Mouse (Mus musculus) large intestine, adult 2 months (tissue): ENCODE results near the gene Dusp3. TPM values are rescaled to one million over a fixed set of nuclear protein-coding genes. Genes with fewer than 3 reads are reported as not detected.

ENCODE experiments used
- DNase-seq: peaks from one replicate; pipeline ENCODE4 v3.0.0-alpha.2; 2012; ENCODE audit warnings: low read depth, low spot score
- WGBS: fragments of 180-500 bp; shearing (Covaris S2); methylation state at CpG from one replicate; pipeline ENCODE4 v1.1.7; 2018; 5-methylcytosine and 5-hydroxymethylcytosine counted together
- polyA plus RNA-seq: library from polyadenylated mRNA; depleted of rRNA; stranded (reverse); fragments of >200 nt; gene quantifications from 2 replicates; pipeline ENCODE4 v1.2.3, GENCODE M21; 2012; rRNA removed

The Dusp3 gene
- 19.2 and 32.9 TPM in 2 replicates for polyA plus RNA-seq

DNA sequence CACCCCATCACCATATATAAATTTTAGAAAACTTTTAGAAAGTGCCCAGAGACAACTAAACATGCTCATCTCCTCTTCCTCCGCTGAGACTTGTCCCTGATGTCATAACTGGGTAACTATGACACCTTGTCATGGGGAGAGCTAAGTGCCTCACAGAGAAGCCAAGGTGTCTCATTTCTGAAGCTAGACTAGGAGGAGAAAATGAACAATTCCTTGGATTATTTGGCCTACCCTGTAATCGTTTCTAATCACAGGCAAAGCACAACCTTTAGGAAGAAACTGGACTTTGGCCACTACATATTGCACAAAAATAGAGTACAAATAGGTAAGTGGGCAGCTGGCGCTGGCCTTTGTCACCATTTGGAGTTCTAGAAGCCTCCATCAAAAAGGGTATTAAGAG lies at the start of gene Dusp3:
Dusp3 (minus strand) TSS at position 101 of the 400 bp plus-strand sequence.
- no peak for DNase-seq
- WGBS = 76% methylated on average over 3 of the region's 3 CpGs

DNA sequence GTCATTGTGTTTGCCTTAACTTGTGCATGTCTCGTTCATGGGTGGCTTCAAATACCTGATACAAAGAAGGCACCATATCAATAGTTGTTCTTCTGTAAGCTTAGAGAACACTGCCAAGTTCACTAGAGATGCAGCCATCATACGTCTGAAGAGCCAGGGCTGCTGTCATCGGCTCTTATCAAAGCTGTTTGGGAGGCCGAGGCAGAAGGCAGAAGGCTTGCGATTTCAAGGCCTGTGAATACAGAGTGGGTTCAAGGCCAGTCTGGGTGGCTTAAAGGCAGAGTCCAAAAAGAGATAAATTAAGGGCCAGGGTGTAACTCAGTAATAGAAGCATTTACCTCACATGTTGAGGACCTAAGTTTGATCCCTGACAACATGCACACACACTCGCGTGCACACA lies 49.5 kb upstream of the Dusp3 start:
- 82% methylated on average over 7 of the region's 7 CpGs for WGBS
- no peak for DNase-seq

DNA sequence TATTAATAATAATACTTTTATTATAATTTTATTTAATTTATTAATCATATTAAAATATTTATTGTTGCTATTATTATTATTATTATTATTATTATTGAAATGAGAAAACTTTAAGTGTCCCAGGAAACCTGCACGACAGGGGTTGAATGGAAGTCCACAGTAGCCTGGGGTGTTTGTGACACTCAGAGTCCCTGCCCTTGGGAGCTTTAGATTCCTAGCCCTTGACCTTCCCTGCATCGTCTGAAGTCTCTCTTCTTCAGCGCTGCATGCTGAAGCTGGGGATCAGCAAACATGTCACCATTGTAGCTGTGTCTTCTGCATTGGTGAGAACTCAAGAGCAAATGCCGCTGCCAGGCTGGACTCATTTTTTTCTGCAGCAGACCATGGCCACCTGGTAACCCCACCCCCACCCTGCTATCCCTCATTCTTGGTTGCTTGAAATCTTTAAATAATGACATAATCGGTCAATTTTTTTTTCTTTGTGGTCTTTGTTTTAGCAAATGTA lies 48.7 kb upstream of the Dusp3 start:
- no peak for DNase-seq
- 84% methylated on average over 5 of the region's 5 CpGs for WGBS

DNA sequence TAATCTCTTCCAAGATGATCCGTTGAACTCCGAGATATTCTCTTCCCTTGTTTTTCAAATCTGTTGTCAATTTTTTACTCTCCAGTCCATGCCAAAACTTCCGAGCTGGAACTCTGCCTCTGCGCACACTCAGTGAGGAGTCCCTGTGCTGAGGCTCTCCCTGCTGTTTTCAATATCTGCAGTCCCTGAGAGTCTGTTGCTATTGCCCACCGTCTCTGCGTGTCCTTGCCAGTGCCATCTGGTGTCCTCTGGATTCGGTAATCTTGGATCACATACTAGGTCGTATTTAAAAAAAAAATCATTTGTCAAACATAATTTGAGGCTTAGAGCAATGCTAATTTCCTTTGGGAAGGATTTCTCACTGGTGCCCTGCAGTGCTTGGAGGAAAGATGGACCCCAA lies 48.1 kb upstream of the Dusp3 start:
- no peak for DNase-seq
- 70% methylated on average over 8 of the region's 8 CpGs for WGBS

DNA sequence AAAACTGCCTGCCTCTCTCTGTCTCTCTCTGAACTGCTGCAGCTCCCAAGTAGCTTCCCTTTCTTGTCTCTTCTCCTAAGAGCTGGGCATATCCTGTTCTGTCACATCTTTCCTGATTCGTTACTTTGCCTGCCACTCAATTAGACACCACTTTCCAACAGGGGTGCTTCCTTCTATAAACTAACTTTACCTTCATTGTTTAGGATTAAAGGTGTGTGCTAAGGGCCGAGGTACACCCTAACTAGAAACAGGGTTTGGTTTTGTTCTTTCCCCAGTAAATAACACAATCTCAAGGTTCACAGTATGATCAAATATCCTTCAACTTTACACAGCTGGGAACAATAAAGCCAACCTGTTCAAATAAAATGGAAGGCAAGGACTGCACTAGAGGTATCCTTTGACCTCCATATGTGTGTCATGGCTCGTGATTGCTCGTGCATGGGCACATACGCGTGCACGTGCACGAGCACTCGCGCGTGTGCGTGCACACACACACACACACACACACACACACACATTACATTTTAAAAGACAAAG lies 46.3 kb upstream of the Dusp3 start:
- peak; percentile 88 for DNase-seq
- 40% methylated on average over 12 of the region's 12 CpGs for WGBS

DNA sequence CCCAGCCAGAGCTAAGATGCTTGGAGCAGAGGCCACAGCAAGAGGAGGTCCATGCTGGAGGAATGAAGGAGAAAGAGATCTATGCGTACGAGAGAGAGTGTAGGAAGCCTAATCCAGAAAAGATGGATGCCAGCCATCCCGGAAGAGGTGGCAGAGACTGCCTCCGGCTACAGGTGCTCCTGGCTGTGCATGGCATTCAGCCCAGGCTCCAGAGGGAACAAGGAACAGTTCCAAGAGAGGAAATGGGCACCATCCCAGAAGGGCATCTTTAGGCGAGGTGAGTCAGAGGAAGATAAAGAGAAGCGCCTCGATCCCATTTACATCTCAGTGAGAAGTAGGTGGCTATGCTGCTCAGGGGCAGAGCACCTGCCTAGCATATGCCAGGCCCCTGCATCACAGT lies 44.3 kb upstream of the Dusp3 start:
- DNase-seq = peak; percentile 76
- WGBS = 28% methylated on average over 7 of the region's 7 CpGs

DNA sequence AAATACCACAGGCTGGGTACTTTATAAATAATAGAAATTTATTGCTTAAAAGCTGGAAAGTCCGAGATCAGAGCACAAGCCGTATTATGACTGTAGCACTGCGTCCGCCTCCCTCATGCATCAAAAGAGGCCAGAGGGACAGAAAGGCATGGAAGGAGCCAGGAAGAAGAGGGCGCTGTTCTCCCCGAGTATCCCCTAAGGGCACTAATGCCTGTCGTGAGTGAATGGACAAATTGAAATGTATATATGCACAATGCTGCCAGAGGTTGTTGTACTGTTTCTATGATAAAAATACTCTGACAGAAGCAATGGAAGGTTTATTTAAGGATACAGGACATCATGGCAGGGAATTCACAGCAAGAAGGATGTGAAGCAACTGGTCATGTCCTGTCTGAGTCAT lies 43.2 kb upstream of the Dusp3 start:
- 48% methylated on average over 7 of the region's 7 CpGs for WGBS
- no peak for DNase-seq

DNA sequence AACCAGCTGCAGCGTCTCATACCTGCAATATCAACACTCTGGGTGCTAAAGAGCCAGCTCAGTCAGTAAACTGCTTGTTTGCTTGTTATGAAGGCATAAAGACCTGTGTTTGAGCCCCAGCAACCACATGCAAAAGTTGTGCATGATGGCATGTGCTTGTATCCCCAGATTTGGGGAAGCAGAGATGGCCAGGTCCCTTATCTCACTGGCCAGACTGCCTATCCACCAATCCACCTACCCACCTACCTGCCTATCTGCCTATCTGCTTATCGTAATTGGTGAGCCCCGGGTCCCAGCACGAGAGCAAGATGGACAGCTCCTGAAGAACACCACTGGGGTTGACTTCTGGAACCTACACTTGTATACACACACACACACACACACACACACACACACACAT lies 42.5 kb upstream of the Dusp3 start:
- DNase-seq = no peak
- WGBS = 83% methylated on average over 4 of the region's 4 CpGs

DNA sequence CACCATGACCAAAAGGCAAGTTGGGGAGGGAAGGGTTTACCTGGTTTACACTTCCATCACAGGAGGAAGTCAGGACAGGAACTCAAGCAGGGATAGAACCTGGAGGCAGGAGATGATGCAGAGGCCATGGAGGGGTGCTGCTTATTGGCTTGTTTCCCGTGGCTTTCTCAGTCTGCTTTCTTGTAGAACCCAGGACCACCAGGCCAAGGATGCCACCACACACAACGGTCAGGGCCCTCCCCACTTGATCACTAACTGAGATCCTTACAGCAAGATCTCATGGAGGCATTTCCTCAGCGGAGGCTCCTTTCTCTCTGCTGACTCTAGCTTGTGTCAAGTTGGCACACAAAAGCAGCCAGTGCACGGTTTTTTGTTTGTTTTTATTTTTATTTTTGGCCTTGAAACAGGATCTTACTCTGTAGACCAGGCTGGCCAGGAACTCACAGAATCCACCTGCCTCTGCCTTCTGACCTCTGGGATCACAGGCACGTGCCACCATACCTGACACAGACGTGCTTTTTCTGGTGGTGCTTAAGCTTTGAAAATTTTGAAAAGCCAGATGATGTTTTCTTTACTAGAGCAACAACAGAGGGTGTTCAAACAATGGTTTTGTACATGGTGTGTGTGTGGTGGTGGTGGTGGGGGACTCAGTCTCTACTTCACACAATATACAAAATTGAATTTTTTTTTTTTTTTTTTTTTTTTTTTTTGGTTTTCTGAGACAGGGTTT lies 41.4 kb upstream of the Dusp3 start, which contains the start of gene Mpp3:
Mpp3 (minus strand) TSS at position 375 of the 730 bp plus-strand sequence.
- DNase-seq = no peak
- 64% methylated on average over 6 of the region's 6 CpGs for WGBS

DNA sequence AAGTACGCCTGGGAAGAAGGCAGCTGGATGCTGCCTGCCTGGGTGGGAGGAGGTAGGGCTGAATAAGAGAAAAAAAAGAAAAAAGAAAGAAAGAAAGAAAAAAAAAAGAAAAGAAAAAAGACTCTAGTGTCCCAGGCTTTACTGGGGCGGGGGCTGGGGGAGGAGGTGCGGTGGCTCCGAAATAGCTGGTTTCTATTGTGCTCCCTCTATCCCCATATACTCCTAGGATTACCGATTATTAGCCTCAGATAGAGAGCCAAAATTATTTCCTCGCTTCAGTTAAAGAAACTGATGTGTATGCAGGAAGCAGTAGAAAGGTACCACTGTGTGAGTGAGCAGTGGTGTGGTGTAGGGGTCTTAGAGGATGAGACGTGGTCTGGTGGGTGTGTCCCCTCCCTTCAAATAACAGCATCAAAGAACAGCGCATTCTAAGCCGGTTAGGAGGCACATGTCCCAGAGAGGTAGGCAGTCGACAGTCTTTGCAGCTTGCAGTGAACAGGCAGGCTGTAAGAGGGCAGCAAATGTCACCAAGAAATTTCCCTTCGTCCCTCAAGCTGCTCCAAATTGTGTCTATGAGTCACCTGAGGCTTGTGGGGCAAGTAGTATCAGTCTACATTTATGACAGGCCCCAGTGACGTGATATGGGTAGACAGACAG lies 40.7 kb upstream of the Dusp3 start:
- 5% methylated on average over 12 of the region's 12 CpGs for WGBS
- DNase-seq = no peak

DNA sequence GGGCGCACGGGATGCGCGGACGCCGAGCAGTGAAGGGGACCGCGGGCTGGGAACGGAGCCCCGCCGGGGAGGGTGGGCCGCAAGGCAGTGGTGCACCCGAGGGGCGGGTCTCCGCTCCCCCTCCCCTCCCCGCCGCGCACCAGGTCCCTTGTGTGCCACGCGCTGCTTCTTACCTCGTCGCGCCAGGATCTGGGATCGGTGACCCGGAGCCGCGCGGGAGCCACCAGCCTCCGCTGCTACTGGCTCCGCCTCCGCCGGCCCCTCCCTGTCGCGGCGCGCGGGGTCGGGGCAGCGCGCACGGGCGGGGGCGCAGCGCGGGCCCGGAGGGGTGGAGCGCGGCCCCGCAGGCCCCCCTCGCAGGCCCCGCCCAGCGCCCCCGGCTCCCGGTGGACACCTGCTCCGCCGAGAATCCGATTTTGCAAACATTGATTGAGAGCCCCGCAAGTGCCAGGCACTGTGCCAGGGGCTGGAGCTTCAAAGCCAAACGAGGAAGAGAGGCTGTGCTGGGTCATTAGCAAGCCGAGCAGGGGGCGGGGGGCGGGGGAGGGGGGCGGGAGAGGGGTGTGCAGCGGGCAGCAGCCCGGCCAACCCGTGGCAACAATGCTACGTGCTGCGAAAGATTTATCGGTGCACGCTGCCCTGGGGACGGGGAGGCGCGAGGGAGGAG lies 40.0 kb upstream of the Dusp3 start:
- WGBS = 1% methylated on average over 71 of the region's 73 CpGs
- DNase-seq = no peak

DNA sequence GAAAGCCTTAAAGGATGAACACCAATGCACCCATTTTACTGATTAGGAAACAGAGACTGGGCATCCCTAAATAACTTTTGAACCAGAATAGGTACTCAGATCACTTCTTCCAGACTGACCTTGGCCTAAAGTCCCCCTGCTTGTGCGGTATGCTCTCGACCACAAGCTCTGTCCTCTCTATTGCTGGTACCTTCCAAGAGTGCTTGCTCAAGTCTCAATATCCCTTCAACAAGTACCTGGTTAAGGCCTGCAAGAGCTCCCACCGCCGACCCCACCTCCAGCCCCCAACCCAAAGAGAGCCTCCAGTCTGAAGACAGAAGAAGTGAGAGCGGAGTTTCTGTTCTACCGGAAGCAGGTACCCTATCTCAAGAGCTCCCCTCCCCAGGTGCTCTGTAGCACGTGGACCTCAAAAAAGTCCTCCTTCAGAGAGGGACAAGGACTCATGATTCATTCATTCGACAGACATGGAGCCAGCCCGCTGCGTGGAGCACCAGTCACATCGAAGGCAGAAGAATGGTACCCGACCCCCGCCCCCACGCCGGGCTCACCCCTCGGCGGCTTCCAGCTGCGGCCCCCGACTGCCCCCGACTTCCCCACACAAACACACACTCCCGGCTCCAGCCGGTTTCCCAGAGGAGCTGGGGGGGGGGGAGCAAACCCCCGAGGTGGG lies 39.3 kb upstream of the Dusp3 start:
- WGBS = 6% methylated on average over 23 of the region's 23 CpGs
- no peak for DNase-seq

DNA sequence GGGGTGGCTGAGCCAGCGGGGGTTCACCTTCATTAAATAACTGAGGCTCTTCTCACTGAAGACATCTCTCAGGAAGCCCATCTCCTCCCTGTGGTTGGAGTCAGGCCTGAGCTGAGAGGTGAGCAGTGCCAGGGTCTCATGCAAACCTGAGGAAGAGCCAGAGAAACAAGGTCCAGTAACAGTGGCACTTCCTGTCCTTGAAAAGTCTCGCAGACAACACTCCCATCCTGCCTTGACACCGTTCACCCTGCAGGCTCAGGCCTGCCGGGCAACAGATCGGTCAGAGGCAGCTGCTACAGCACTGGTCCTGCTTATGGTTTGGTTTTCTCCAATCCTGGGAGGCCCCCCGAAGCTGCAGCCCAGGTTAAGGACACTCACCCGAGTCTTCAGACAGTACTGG lies 38.5 kb upstream of the Dusp3 start:
- DNase-seq = no peak
- 63% methylated on average over 7 of the region's 7 CpGs for WGBS

DNA sequence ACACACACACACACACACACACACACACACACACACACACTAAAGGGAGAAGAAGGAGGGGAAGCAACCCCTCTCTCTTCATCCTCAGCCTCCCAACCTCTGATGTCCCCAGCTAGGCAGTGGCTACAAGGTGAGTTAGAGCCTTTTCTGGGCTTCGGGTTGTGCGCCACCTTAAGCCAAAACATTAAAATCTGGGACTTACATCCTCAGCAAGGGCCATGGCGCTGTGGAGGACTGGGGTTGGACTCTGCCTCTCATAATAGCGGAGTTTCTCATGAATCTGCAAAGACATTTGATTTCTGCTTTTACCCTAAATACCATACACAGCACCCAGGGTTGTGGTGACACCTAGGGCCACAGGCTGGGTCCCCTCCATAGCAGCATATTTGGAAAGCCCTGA lies 38.1 kb upstream of the Dusp3 start:
- 89% methylated on average over 4 of the region's 4 CpGs for WGBS
- no peak for DNase-seq

DNA sequence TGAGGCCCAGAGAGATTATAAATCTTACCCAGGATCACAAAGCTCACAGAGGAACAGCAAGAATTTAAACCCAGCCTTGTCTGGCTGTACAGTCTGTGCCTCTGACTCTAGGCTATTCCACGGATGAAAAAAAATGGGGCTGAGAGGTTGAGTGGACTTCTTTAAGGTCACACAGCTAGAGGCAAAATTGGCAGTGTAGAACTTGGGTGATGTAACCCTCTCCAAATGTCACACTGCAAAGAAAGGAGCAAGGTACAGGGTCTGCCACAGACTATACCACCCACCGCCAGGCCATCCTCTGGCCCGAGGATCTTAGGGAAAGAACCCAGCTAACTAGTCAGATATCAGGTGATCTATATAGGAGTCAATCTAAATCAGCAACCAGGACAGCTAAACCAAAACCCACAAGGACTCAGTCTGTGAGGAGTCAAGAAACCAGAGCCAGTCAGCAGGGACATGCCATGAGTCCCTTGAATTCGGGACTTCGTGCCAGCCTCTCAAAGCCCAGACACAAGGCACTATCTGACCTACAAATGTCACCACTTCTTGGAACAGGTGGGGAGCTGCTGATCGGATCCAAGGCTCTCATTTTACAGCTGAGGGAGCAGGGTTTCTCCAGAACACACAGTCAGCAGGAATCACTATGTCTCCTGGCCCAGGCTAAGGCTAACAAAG lies 37.4 kb upstream of the Dusp3 start:
- WGBS = 82% methylated on average over 6 of the region's 6 CpGs
- DNase-seq = no peak

DNA sequence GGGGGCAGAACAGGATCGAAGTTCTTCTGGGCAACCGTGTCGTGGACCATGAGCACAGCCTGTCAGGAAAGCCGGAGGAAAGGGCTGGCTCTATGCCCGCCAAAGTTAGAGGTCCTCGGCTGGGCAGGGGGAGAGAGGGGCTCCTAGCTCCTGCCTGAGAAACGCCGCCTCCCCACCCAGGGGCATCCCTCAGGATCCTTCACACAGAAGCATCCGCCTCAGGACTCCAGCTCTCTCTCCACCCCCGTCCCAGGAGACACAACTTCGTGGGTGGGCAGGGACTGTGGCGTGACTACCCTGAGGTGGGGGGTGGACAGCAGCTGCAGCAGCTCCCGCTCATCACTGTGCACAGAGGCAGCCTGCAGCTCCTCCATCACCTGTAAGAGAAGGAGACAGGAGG lies 36.6 kb upstream of the Dusp3 start:
- WGBS = 84% methylated on average over 13 of the region's 13 CpGs
- DNase-seq = no peak

DNA sequence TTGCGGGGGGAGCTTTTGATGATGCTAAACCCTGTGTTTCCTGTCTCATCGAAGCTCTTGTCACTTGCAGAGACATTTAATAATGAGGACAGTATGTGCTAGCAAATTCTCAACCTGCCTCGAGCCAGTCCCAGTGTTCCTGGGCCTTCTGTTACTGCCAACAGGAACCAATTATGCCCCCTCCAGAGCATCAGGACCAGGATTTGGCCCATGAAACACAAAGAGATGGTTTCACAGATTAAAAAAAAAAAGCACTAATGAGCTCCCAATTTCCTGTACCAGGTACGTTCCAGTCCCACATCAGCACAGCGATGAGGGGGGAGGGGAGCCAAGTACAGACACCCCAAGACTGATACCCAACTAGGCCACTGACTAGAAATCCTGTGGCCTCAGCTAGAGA lies 34.4 kb upstream of the Dusp3 start:
- WGBS = 88% methylated on average over 5 of the region's 5 CpGs
- DNase-seq = no peak

DNA sequence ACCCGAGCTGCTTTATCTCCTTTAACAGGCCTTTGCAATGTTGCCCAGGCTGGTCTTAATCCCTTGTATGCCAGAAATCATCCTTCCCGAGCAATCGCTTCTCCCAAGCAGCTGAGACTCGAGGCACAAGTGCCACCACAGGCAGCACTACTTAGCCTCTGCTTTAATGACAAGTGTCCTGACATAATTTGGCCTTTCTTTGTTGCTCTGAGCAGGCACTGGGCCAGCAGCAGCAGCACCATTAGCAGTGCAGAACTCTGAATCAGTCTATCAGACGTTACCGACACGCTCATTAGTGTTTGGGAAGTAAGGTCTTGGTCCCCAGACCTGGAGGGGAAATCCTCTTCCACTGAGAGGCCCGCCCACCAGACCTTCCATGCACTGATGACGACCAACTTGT lies 32.9 kb upstream of the Dusp3 start:
- no peak for DNase-seq
- WGBS = 87% methylated on average over 9 of the region's 9 CpGs

DNA sequence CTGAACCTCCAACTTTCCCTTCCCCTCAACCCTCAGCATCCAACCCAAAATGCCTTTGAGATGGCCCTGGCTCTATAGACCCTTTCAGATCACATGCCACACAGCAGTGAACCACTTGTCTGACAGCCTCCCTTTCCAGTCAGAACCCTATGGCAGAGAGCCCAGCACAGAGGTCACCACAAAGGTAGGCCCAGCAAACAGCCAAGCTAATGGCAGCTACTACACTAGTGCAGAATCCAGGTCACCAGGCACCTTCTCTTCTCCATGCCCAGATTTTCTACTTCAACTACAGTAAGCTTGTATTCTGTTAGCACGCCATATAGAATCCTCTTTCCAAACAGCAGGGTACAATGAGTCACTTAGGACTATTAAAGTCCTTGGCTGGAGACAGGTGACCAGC lies 29.3 kb upstream of the Dusp3 start:
- WGBS = 97% methylated on average over 1 of the region's 1 CpGs

More for the DNA sequence above, 29.3 kb upstream of the Dusp3 start:
- DNase-seq = no peak
